Mouse (Mus musculus) brain, adult 10 weeks (tissue): Measurements from ENCODE around the gene Olfr1532-ps1. TPM values are rescaled to one million over a fixed set of nuclear protein-coding genes. Genes with fewer than 3 reads are reported as not detected.

Source experiments
- polyA plus RNA-seq: library from polyadenylated mRNA; stranded (reverse); fragments of 350-450 nt; fragmentation: Illumina TruSeq; extraction: RNeasy Lipid Tissue Mini Kit (QIAGEN cat#74804); gene quantifications from one replicate; pipeline ENCODE4 v1.2.3, GENCODE M21; 2015; ENCODE audit warnings: low read depth, low replicate concordance

Olfr1532-ps1 gene
- polyA plus RNA-seq: not detected

GRCm38 (mm10) chr7:106907676-106908075 is at the start of gene Olfr1532-ps1:
Gene Olfr1532-ps1, plus strand, starts transcription at chr7:106908001.

GRCm38 (mm10) chr7:106862885-106863284 is 44.9 kb upstream of the Olfr1532-ps1 start, which contains the start of gene Olfr704:
Gene Olfr704, plus strand, starts transcription at chr7:106863185.

GRCm38 (mm10) chr7:106876791-106877190 is 31.0 kb upstream of the Olfr1532-ps1 start, which contains the start of gene Olfr705:
Gene Olfr705, minus strand, starts transcription at chr7:106876891.

GRCm38 (mm10) chr7:106888062-106888461 is 19.7 kb upstream of the Olfr1532-ps1 start, which contains the start of gene Olfr706:
Gene Olfr706, minus strand, starts transcription at chr7:106888162.

GRCm38 (mm10) chr7:106901141-106901540 is 6.7 kb upstream of the Olfr1532-ps1 start, which contains the start of gene Olfr707:
Gene Olfr707, minus strand, starts transcription at chr7:106901241.

GRCm38 (mm10) chr7:106932119-106932518 is 24.3 kb downstream of the Olfr1532-ps1 start, which contains the start of gene Olfr709-ps1:
Gene Olfr709-ps1, minus strand, starts transcription at chr7:106932219.

GRCm38 (mm10) chr7:106948212-106948611 is 40.4 kb downstream of the Olfr1532-ps1 start, which contains the start of gene Olfr710:
Gene Olfr710, minus strand, starts transcription at chr7:106948312.

GRCm38 (mm10) chr7:106963837-106964236 is 56.0 kb downstream of the Olfr1532-ps1 start, which contains the start of gene Olfr6:
Gene Olfr6, minus strand, starts transcription at chr7:106963937.

Other genes starting within 250 kb of the Olfr1532-ps1 start
- not detected for gene Olfr693, start 227.4 kb upstream of the Olfr1532-ps1 start, polyA plus RNA-seq
- not detected for gene Olfr694, start 216.2 kb upstream of the Olfr1532-ps1 start, polyA plus RNA-seq
- not detected for gene Olfr695, start 191.6 kb upstream of the Olfr1532-ps1 start, polyA plus RNA-seq
- not detected for gene Olfr697, start 165.6 kb upstream of the Olfr1532-ps1 start, polyA plus RNA-seq
- gene Olfr698, start 152.6 kb upstream of the Olfr1532-ps1 start, polyA plus RNA-seq: not detected
- gene Olfr699, start 114.8 kb upstream of the Olfr1532-ps1 start, polyA plus RNA-seq: not detected
- not detected for gene Olfr700, start 99.2 kb upstream of the Olfr1532-ps1 start, polyA plus RNA-seq
- not detected for gene Olfr701, start 93.9 kb upstream of the Olfr1532-ps1 start, polyA plus RNA-seq
- gene Olfr702, start 74.1 kb upstream of the Olfr1532-ps1 start, polyA plus RNA-seq: not detected
- gene Olfr703, start 64.6 kb upstream of the Olfr1532-ps1 start, polyA plus RNA-seq: not detected
- not detected for gene Olfr704, start 44.8 kb upstream of the Olfr1532-ps1 start, polyA plus RNA-seq
- not detected for gene Olfr705, start 31.1 kb upstream of the Olfr1532-ps1 start, polyA plus RNA-seq
- not detected for gene Olfr706, start 19.8 kb upstream of the Olfr1532-ps1 start, polyA plus RNA-seq
- gene Olfr707, start 6.8 kb upstream of the Olfr1532-ps1 start, polyA plus RNA-seq: not detected
- not detected for gene Olfr709-ps1, start 24.2 kb downstream of the Olfr1532-ps1 start, polyA plus RNA-seq
- not detected for gene Olfr710, start 40.3 kb downstream of the Olfr1532-ps1 start, polyA plus RNA-seq
- not detected for gene Olfr6, start 55.9 kb downstream of the Olfr1532-ps1 start, polyA plus RNA-seq
- gene Olfr711, start 67.5 kb downstream of the Olfr1532-ps1 start, polyA plus RNA-seq: not detected
- gene Olfr2, start 98.1 kb downstream of the Olfr1532-ps1 start, polyA plus RNA-seq: not detected
- gene Olfr713, start 123.2 kb downstream of the Olfr1532-ps1 start, polyA plus RNA-seq: not detected
- not detected for gene Olfr714, start 163.0 kb downstream of the Olfr1532-ps1 start, polyA plus RNA-seq
- gene Olfr17, start 185.2 kb downstream of the Olfr1532-ps1 start, polyA plus RNA-seq: not detected
- gene Olfr715b, start 202.4 kb downstream of the Olfr1532-ps1 start, polyA plus RNA-seq: not detected
- gene Olfr715, start 223.1 kb downstream of the Olfr1532-ps1 start, polyA plus RNA-seq: not detected
- not detected for gene Olfr716, start 230.3 kb downstream of the Olfr1532-ps1 start, polyA plus RNA-seq